Mouse (Mus musculus) CH12.LX (cell line): ENCODE results near the gene Pou2f3. TPM values are rescaled to one million over a fixed set of nuclear protein-coding genes. Genes with fewer than 3 reads are reported as not detected.

ENCODE experiments used
- DNase-seq: peaks from one replicate; pipeline ENCODE4 v3.0.0-alpha.2; 2013; ENCODE audit errors: extremely low read depth
- H3K27ac ChIP-seq: 2 replicates; pipeline ENCODE4 v1.5.1; 2012; ENCODE audit warnings: low read depth, mild to moderate bottlenecking, control low read depth, moderate library complexity; ENCODE audit not compliant: insufficient read depth
- H3K27me3 ChIP-seq: replicated peaks from 2 replicates; pipeline ENCODE3; 2012; ENCODE audit warnings: inconsistent platforms
- H3K36me3 ChIP-seq, 2 experiments: replicated peaks in 1 of 2; 2 replicates each; pipeline versions ENCODE3 to v1.6.1; 2012; ENCODE audit warnings: inconsistent platforms in 1 of 2, low read length in 1 of 2, mild to moderate bottlenecking in 1 of 2, mixed read lengths in 1 of 2, moderate library complexity in 1 of 2; ENCODE audit not compliant: control insufficient read depth in 1 of 2, insufficient read depth in 1 of 2
- H3K4me1 ChIP-seq, 2 experiments: 2 replicates each; pipeline ENCODE4 v1.6.1; 2012; ENCODE audit warnings: inconsistent platforms in 1 of 2, moderate library complexity in 1 of 2; ENCODE audit not compliant: insufficient read depth in 2 of 2, control insufficient read depth in 1 of 2
- H3K4me2 ChIP-seq: 2 replicates; pipeline ENCODE4 v1.6.1; 2012; ENCODE audit warnings: low read depth, mild to moderate bottlenecking, control low read depth; ENCODE audit not compliant: poor library complexity, insufficient read depth, severe bottlenecking
- H3K4me3 ChIP-seq, 3 experiments: fragments of 150-350 bp in 1 of 3; sonication (generic) in 1 of 3; replicated peaks in 1 of 3; 2 replicates each; pipeline versions ENCODE3 to v1.5.1; 2011 to 2012; ENCODE audit warnings: low read depth in 2 of 3, low read length in 2 of 3, mild to moderate bottlenecking in 2 of 3, moderate library complexity in 2 of 3, control low read depth in 1 of 3, improper control_type of control experiment in 1 of 3, inconsistent platforms in 1 of 3, mixed read lengths in 1 of 3; ENCODE audit not compliant: poor library complexity in 1 of 3
- H3K79me2 ChIP-seq: replicated peaks from 2 replicates; pipeline ENCODE4 v1.6.1; 2012; ENCODE audit warnings: mild to moderate bottlenecking, moderate library complexity; ENCODE audit not compliant: control insufficient read depth, poor library complexity, insufficient read depth, severe bottlenecking; ENCODE audit errors: extremely low read depth
- H3K9ac ChIP-seq: 2 replicates; pipeline ENCODE4 v1.6.1; 2012; ENCODE audit warnings: low read depth, mild to moderate bottlenecking, control low read depth, moderate library complexity; ENCODE audit not compliant: insufficient read depth
- H3K9me3 ChIP-seq: replicated peaks from 2 replicates; pipeline ENCODE3; 2012; ENCODE audit warnings: low read length, inconsistent platforms, mixed read lengths
- CHD1 ChIP-seq: IDR thresholded peaks from 2 replicates; pipeline ENCODE4 v1.6.1; 2012; ENCODE audit warnings: low read depth, low read length, improper control_type of control experiment, inconsistent platforms
- CHD2 ChIP-seq: IDR thresholded peaks from 2 replicates; pipeline ENCODE4 v1.6.1; 2011; ENCODE audit warnings: low read length, improper control_type of control experiment
- ELF1 ChIP-seq: IDR thresholded peaks from 2 replicates; pipeline ENCODE4 v1.6.1; 2014; ENCODE audit warnings: low read depth, mild to moderate bottlenecking, inconsistent platforms, low read length, improper control_type of control experiment
- EP300 ChIP-seq: IDR thresholded peaks from 2 replicates; pipeline ENCODE4 v1.6.1; 2011; ENCODE audit warnings: low read length, improper control_type of control experiment
- GABPA ChIP-seq: IDR thresholded peaks from 2 replicates; pipeline ENCODE4 v1.6.1; 2012; ENCODE audit warnings: low read depth, low read length, improper control_type of control experiment, inconsistent platforms; ENCODE audit not compliant: insufficient replicate concordance
- IRF4 ChIP-seq: IDR thresholded peaks from 2 replicates; pipeline ENCODE4 v1.6.1; 2014; ENCODE audit warnings: low read depth, mild to moderate bottlenecking, inconsistent platforms, low read length, improper control_type of control experiment
- JUN ChIP-seq: IDR thresholded peaks from 2 replicates; pipeline ENCODE4 v1.6.1; 2011; ENCODE audit warnings: low read depth, mild to moderate bottlenecking, low read length, improper control_type of control experiment, moderate library complexity; ENCODE audit not compliant: insufficient read depth
- MAFK ChIP-seq: IDR thresholded peaks from 2 replicates; pipeline ENCODE4 v1.6.1; 2011; ENCODE audit warnings: low read length, improper control_type of control experiment; ENCODE audit not compliant: insufficient replicate concordance
- MAZ ChIP-seq: IDR thresholded peaks from 2 replicates; pipeline ENCODE4 v1.6.1; 2012; ENCODE audit warnings: low read depth, mild to moderate bottlenecking, inconsistent platforms, low read length, improper control_type of control experiment, moderate library complexity
- MEF2A ChIP-seq: IDR thresholded peaks from 2 replicates; pipeline ENCODE4 v1.6.1; 2014; ENCODE audit warnings: low read depth, mild to moderate bottlenecking, inconsistent platforms, low read length, improper control_type of control experiment, borderline replicate concordance
- MXI1 ChIP-seq: IDR thresholded peaks from 2 replicates; pipeline ENCODE4 v1.6.1; 2011; ENCODE audit warnings: mild to moderate bottlenecking, low read depth, low read length, improper control_type of control experiment
- NELFE ChIP-seq: IDR thresholded peaks from 2 replicates; pipeline ENCODE4 v1.6.1; 2011; ENCODE audit warnings: low read depth, low read length, improper control_type of control experiment
- POLR2AphosphoS2 ChIP-seq: IDR thresholded peaks from 2 replicates; pipeline ENCODE4 v1.6.1; 2011; ENCODE audit warnings: low read depth, low read length, improper control_type of control experiment
- RAD21 ChIP-seq: IDR thresholded peaks from 2 replicates; pipeline ENCODE4 v1.6.1; 2011; ENCODE audit warnings: low read depth, mild to moderate bottlenecking, low read length, improper control_type of control experiment, moderate library complexity
- RCOR1 ChIP-seq: conservative IDR thresholded peaks from 2 replicates; pipeline ENCODE4 v1.6.1; 2012; ENCODE audit warnings: low read depth, mild to moderate bottlenecking, inconsistent platforms, low read length, improper control_type of control experiment
- SIN3A ChIP-seq: IDR thresholded peaks from 2 replicates; pipeline ENCODE4 v1.6.1; 2012; ENCODE audit warnings: low read length, improper control_type of control experiment, inconsistent platforms
- SMC3 ChIP-seq: IDR thresholded peaks from 2 replicates; pipeline ENCODE4 v1.6.1; 2011; ENCODE audit warnings: low read depth, low read length, improper control_type of control experiment
- TBP ChIP-seq: conservative IDR thresholded peaks from 2 replicates; pipeline ENCODE4 v1.6.1; 2011; ENCODE audit warnings: low read depth, low read length, improper control_type of control experiment
- TCF12 ChIP-seq: IDR thresholded peaks from 2 replicates; pipeline ENCODE4 v1.6.1; 2014; ENCODE audit warnings: low read depth, mild to moderate bottlenecking, inconsistent platforms, low read length, improper control_type of control experiment
- USF1 ChIP-seq: IDR thresholded peaks from 2 replicates; pipeline ENCODE4 v1.6.1; 2014; ENCODE audit warnings: low read depth, mild to moderate bottlenecking, inconsistent platforms, low read length, improper control_type of control experiment
- ZKSCAN1 ChIP-seq: IDR thresholded peaks from 2 replicates; pipeline ENCODE4 v1.6.1; 2012; ENCODE audit warnings: low read depth, inconsistent platforms, low read length, improper control_type of control experiment, borderline replicate concordance
- dilution Hi-C: fragments of 300-500 bp; cut with MboI; formaldehyde crosslinking; loops from 2 replicates; pipeline ENCODE4 v1.14.3; 2020; ENCODE audit warnings: low sequenced_read_pairs; ENCODE audit not compliant: extremely low pct_unique_long_range_greater_than_20kb, extremely low pct_ligation_motif_present
- in situ Hi-C: fragments of 300-500 bp; cut with MboI; formaldehyde crosslinking; loops from 3 replicates; pipeline ENCODE4 v1.14.3; 2019; ENCODE audit warnings: low sequenced_read_pairs, low pct_ligation_motif_present, low pct_unique_long_range_greater_than_20kb, mixed read lengths
- polyA plus RNA-seq: library from polyadenylated mRNA; unstranded; fragments of >175 nt; gene quantifications from 2 replicates; pipeline ENCODE4 v1.2.1, GENCODE M21; 2012; ENCODE audit warnings: low read depth; ENCODE audit not compliant: insufficient read length
- total RNA-seq, 2 experiments: library from RNA; depleted of rRNA; stranded (reverse); fragments of 300-350 nt in 1 of 2; fragments of >200 nt in 1 of 2; gene quantifications; 2 replicates each; pipeline ENCODE4 v1.2.3; 2012 to 2014

Gene Pou2f3
- total and polyA plus RNA-seq, 3 experiments = 0.21 to 0.49 TPM; not detected in 1

DNA sequence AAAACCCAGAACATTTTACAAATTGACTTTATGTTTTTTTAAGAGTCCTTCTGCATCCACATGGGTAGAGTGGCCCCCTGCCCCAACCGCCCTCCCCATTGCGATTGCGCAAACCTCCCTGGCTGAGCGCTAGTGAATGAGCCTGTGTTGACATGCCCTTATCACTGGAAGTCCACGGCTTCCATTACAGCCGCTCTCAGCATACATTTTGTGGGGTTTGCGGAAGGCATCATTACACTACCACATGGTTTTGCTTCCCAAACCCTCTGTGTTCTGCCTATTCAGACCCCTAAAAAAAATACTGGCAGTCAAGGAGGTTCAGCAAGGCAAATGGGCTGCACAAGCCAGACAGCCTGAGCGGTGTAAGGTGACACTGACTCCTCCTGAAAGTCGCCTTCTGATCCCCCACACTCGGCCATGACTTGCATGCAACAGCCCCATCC lies 36.6 kb upstream of the Pou2f3 start:
- H3K4me3 ChIP-seq = no peak overlapping the region

DNA sequence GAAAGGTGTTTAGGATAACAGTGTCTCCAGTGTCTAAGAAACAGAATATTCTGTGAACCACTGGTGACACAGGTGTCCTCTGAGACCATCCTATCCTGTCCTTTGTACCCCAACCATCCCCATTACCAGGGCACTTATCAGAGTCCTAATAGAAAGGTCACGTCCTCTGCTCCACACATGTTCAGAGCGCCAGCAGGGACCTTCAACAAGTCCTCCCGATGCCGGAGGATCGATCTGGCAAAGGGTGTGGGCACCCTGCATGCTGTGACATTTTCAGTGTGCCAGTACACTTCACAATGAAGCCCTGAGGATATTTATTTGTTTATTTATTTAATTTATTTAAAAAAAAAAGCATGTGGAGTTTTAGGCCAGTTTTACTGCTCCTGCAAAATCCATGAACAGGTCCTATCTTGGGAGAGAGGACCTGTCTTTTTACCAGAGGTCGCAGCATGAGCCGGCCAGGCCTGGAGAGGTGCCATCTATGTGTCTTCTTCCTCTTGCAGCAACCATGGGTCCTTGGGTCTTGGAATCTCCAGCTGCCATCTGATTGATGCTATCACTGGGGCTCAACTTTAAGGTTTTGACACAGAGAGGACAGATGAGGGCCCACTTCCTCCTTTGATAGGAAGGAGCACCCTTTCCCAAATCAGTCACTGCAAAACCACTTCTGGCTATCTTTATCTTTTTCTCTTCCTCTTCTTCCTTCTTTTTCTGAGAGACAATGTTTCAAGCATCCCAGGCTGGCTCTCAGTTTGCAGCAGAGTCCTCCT lies 35.8 kb upstream of the Pou2f3 start:
- DNase-seq = no peak
- Histone ChIP-seq H3K4me3 (no peak overlapping the region), H3K36me3 (no peaks in the 10 kb centered on the region), H3K27me3 (no peaks in the 10 kb centered on the region), H3K4me2 (no peak overlapping the region), H3K27ac (no peak overlapping the region), H3K79me2 (no peaks in the 10 kb centered on the region), H3K9me3 (no peaks in the 10 kb centered on the region), H3K9ac (no peak overlapping the region), H3K4me1 (peaks cover 0 to 26% of the 10 kb centered on the region in 2 experiments; a peak in 2 of 4 replicates)
- dilution Hi-C loops (no loop called here), in situ Hi-C loops (no loop called here)
- TF ChIP-seq EP300 (0 out of 2 replicates have a peak, but pooled peaks have one; percentile 22), MXI1 (no peak)

More for the DNA sequence above, 36.6 kb upstream of the Pou2f3 start:
- Histone ChIP-seq H3K9me3 (no peaks in the 10 kb centered on the region), H3K4me1 (peaks cover 0 to 18% of the 10 kb centered on the region in 2 experiments; a peak in 2 of 4 replicates), H3K27ac (no peak overlapping the region), H3K36me3 (no peaks in the 10 kb centered on the region), H3K79me2 (no peaks in the 10 kb centered on the region), H3K9ac (no peak overlapping the region), H3K27me3 (no peaks in the 10 kb centered on the region), H3K4me2 (no peak overlapping the region)
- in situ Hi-C loops = no loop called here
- dilution Hi-C loops = no loop called here
- no peak for TF ChIP-seq TBP
- no peak for TF ChIP-seq GABPA
- TF ChIP-seq SIN3A = no peak
- no peak for TF ChIP-seq RCOR1
- no peak for TF ChIP-seq JUN
- no peak for TF ChIP-seq TCF12
- no peak for TF ChIP-seq ZKSCAN1
- no peak for TF ChIP-seq POLR2AphosphoS2
- no peak for TF ChIP-seq ELF1
- TF ChIP-seq NELFE = no peak
- no peak for TF ChIP-seq MXI1
- no peak for TF ChIP-seq RAD21
- TF ChIP-seq CHD2 = no peak
- TF ChIP-seq MAZ = no peak
- no peak for TF ChIP-seq MEF2A
- TF ChIP-seq USF1 = no peak
- no peak for TF ChIP-seq MAFK
- TF ChIP-seq SMC3 = no peak
- TF ChIP-seq CHD1 = no peak
- TF ChIP-seq IRF4 = no peak
- DNase-seq = no peak
